16 mouse cellular contexts compared by ENCODE assay signal in genomic region chr6:100420602-100421001, GRCm38 (mm10).
"Had no signal": no experiment of that assay in that cellular context is flagged by ENCODE, and none has a peak within 500 bp of the region (broad histone marks: within the 10 kb centered on the region; RNA-seq: fewer than 3 reads in every experiment).

No protein-coding gene starts in this region.

- DNase-seq: kidney, postnatal 36 days; layer of hippocampus, adult 9-11 months; lung, postnatal 14 days; right cerebral cortex, adult 18-20 months; right cerebral cortex, postnatal 25 days; thymus, adult 18-20 months; thymus, postnatal 14 days had no signal

- H3K9me3 ChIP-seq: limb, embryonic 13.5 days; liver, embryonic 15.5 days; midbrain, embryonic 13.5 days; neural tube, embryonic 15.5 days had no signal

- H3K27me3 ChIP-seq: liver, embryonic 15.5 days had no signal

- H3K4me2 ChIP-seq: limb, embryonic 13.5 days; liver, embryonic 11.5 days; liver, embryonic 15.5 days; lung, embryonic 14.5 days; midbrain, embryonic 13.5 days; neural tube, embryonic 15.5 days had no signal

- H3K36me3 ChIP-seq: limb, embryonic 13.5 days; liver, embryonic 15.5 days; midbrain, embryonic 13.5 days; neural tube, embryonic 15.5 days had no signal

- H3K27ac ChIP-seq: kidney, postnatal 0 days; limb, embryonic 13.5 days; liver, embryonic 15.5 days; midbrain, embryonic 13.5 days; neural tube, embryonic 15.5 days had no signal

- H3K4me1 ChIP-seq: liver, embryonic 15.5 days had no signal

- ATAC-seq: intestine, embryonic 16.5 days; midbrain, embryonic 13.5 days had no signal

- H3K9ac ChIP-seq: limb, embryonic 13.5 days; liver, embryonic 15.5 days; lung, embryonic 14.5 days; midbrain, embryonic 13.5 days; neural tube, embryonic 15.5 days had no signal

- H3K4me3 ChIP-seq: limb, embryonic 13.5 days; liver, embryonic 15.5 days; midbrain, embryonic 13.5 days; myocyte; neural tube, embryonic 15.5 days had no signal
